ENCODE assay signal across 19 mouse cellular contexts in genomic region chr13:101212341-101212895, GRCm38 (mm10).
A peak's percentile ranks its signal among the peaks of the same experiment; 100 is the strongest.
DNase-seq lines count a peak whose midpoint lies in the region; ATAC-seq lines count a peak whose summit lies in the region.
"Had no signal": no experiment of that assay in that cellular context is flagged by ENCODE, and none has a peak within 500 bp of the region (broad histone marks: within the 10 kb centered on the region; RNA-seq: fewer than 3 reads in every experiment).

No protein-coding gene starts in this region.

- peak; percentile 43; the same call in 1 of the 2 replicates for ATAC-seq in frontal cortex, adult (ENCODE audit: low TSS enrichment)

- no peak for DNase-seq in frontal cortex, postnatal 10 days (ENCODE audit: low spot score in 2 of 2)
- peak; percentile 15 for DNase-seq in right cerebral cortex, postnatal 25 days
- DNase-seq in right cerebral cortex, adult 18-20 months, result no peak
- DNase-seq in adrenal gland, postnatal 25 days, result peak; percentile 59
- no peak for DNase-seq in cerebellum, adult 18-20 months
- no peak for DNase-seq in spleen, postnatal 10 days (ENCODE audit: low spot score in 2 of 2)
- DNase-seq: B cell, adult 2 months; cerebellum, adult 11 months; cerebellum, adult 9-11 months; embryo, embryonic 11 days; gastrocnemius, postnatal 14 days; heart, postnatal 36 days; kidney, adult 11 months; kidney, postnatal 14 days; layer of hippocampus, adult 9-11 months; spleen, adult 18-20 months; thymus, adult 18-20 months; thymus, postnatal 36 days had no signal

Comparison
In these comparisons a context has a peak if more than half of its experiments do, and no peak if none do; other contexts are left out.
1. DNase-seq: peak in right cerebral cortex, postnatal 25 days (single experiment) and adrenal gland, postnatal 25 days (single experiment); none in frontal cortex, postnatal 10 days (0 of 2), right cerebral cortex, adult 18-20 months (single experiment), cerebellum, adult 18-20 months (0 of 2) and spleen, postnatal 10 days (0 of 2).